Mouse (Mus musculus): ENCODE data around the gene Hacl1. TPM values are rescaled to one million over a fixed set of nuclear protein-coding genes. Genes with fewer than 3 reads are reported as not detected.

Hacl1 gene
- polyA plus RNA-seq, 1 experiment from 2014 or later, result 12.3 TPM

GRCm38 (mm10) chr14:31664903-31665565 is 23.9 kb upstream of the Hacl1 start:
- Histone ChIP-seq H3K36me3 (replicated peaks; ENCODE audit: control insufficient read depth, insufficient read depth, low read depth, low read length) (no peaks in the 10 kb centered on the region), H3K27me3 (ENCODE audit: control insufficient read depth, insufficient read depth, low read length) (no peaks in the 10 kb centered on the region), H3K9me3 (replicated peaks; ENCODE audit: control insufficient read depth, low read length) (no peaks in the 10 kb centered on the region), H3K4me3 (ENCODE audit: low read depth, low read length) (no peak overlapping the region), H3K27ac (replicated peaks; ENCODE audit: low read depth, low read length) (no peak overlapping the region), H3K9ac (replicated peaks; ENCODE audit: low read length) (no peak overlapping the region), H3K4me1 (ENCODE audit: control insufficient read depth, insufficient read depth, low read length) (peaks cover 14% of the 10 kb centered on the region; the same call in 1 of the 2 replicates), H3K4me2 (ENCODE audit: low read depth, low read length) (no peak overlapping the region)
- 71% methylated on average over 12 of the region's 12 CpGs for WGBS
- ATAC-seq (replicated peaks; ENCODE audit: insufficient number of reproducible peaks, low FRiP score, low TSS enrichment, low read depth) (no peak), DNase-seq (ENCODE audit: low spot score) (no peak)

GRCm38 (mm10) chr14:31664100-31664902 is 23.2 kb upstream of the Hacl1 start:
- H3K4me3 ChIP-seq (ENCODE audit: low read depth, low read length), result no peak overlapping the region
- no peaks in the 10 kb centered on the region for H3K36me3 ChIP-seq (replicated peaks; ENCODE audit: control insufficient read depth, insufficient read depth, low read depth, low read length)
- ATAC-seq (replicated peaks; ENCODE audit: insufficient number of reproducible peaks, low FRiP score, low TSS enrichment, low read depth) (no peak), DNase-seq (ENCODE audit: low spot score) (no peak)
- no peaks in the 10 kb centered on the region for H3K27me3 ChIP-seq (ENCODE audit: control insufficient read depth, insufficient read depth, low read length)
- no peaks in the 10 kb centered on the region for H3K9me3 ChIP-seq (replicated peaks; ENCODE audit: control insufficient read depth, low read length)
- 83% methylated on average over 18 of the region's 18 CpGs for WGBS
- no peak overlapping the region for H3K27ac ChIP-seq (replicated peaks; ENCODE audit: low read depth, low read length)
- peaks cover 14% of the 10 kb centered on the region; the same call in 1 of the 2 replicates for H3K4me1 ChIP-seq (ENCODE audit: control insufficient read depth, insufficient read depth, low read length)
- H3K4me2 ChIP-seq (ENCODE audit: low read depth, low read length), result no peak overlapping the region
- H3K9ac ChIP-seq (replicated peaks; ENCODE audit: low read length), result no peak overlapping the region

GRCm38 (mm10) chr14:31663376-31664099 is 22.5 kb upstream of the Hacl1 start:
- WGBS, result 90% methylated on average over 13 of the region's 13 CpGs
- no peak overlapping the region for H3K9ac ChIP-seq (replicated peaks; ENCODE audit: low read length)
- no peak for ATAC-seq (replicated peaks; ENCODE audit: insufficient number of reproducible peaks, low FRiP score, low TSS enrichment, low read depth)

GRCm38 (mm10) chr14:31662555-31663211 is 21.6 kb upstream of the Hacl1 start:
- H3K9me3 ChIP-seq (replicated peaks; ENCODE audit: control insufficient read depth, low read length), result no peaks in the 10 kb centered on the region
- no peaks in the 10 kb centered on the region for H3K27me3 ChIP-seq (ENCODE audit: control insufficient read depth, insufficient read depth, low read length)
- H3K27ac ChIP-seq (replicated peaks; ENCODE audit: low read depth, low read length), result peak overlapping the region; percentile 95
- peak overlapping the region; percentile 30 for H3K4me3 ChIP-seq (ENCODE audit: low read depth, low read length)
- no peaks in the 10 kb centered on the region for H3K36me3 ChIP-seq (replicated peaks; ENCODE audit: control insufficient read depth, insufficient read depth, low read depth, low read length)
- ATAC-seq (replicated peaks; ENCODE audit: insufficient number of reproducible peaks, low FRiP score, low TSS enrichment, low read depth) (0 out of 2 replicates have a peak, but pooled peaks have one; percentile 27), DNase-seq (ENCODE audit: low spot score) (peak; percentile 39)
- 21% methylated on average over 9 of the region's 9 CpGs for WGBS
- peak overlapping the region; percentile 74 for H3K9ac ChIP-seq (replicated peaks; ENCODE audit: low read length)
- peak overlapping the region; percentile 64 for H3K4me2 ChIP-seq (ENCODE audit: low read depth, low read length)
- H3K4me1 ChIP-seq (ENCODE audit: control insufficient read depth, insufficient read depth, low read length), result peaks cover 14% of the 10 kb centered on the region; the same call in 1 of the 2 replicates

More at GRCm38 (mm10) chr14:31663376-31664099, 22.5 kb upstream of the Hacl1 start:
- no peak overlapping the region for H3K4me2 ChIP-seq (ENCODE audit: low read depth, low read length)
- no peak overlapping the region for H3K4me3 ChIP-seq (ENCODE audit: low read depth, low read length)
- H3K27ac ChIP-seq (replicated peaks; ENCODE audit: low read depth, low read length), result peak overlapping the region; percentile 95; the same call in 1 of the 2 replicates
- peaks cover 14% of the 10 kb centered on the region; the same call in 1 of the 2 replicates for H3K4me1 ChIP-seq (ENCODE audit: control insufficient read depth, insufficient read depth, low read length)
- H3K36me3 ChIP-seq (replicated peaks; ENCODE audit: control insufficient read depth, insufficient read depth, low read depth, low read length), result no peaks in the 10 kb centered on the region
- no peaks in the 10 kb centered on the region for H3K27me3 ChIP-seq (ENCODE audit: control insufficient read depth, insufficient read depth, low read length)
- no peak for DNase-seq (ENCODE audit: low spot score)
- H3K9me3 ChIP-seq (replicated peaks; ENCODE audit: control insufficient read depth, low read length), result no peaks in the 10 kb centered on the region

- H3K4me3 ChIP-seq (ENCODE audit: low read depth, low read length), result peak overlapping the region; percentile 30
- ATAC-seq (replicated peaks; ENCODE audit: insufficient number of reproducible peaks, low FRiP score, low TSS enrichment, low read depth) (peak; percentile 92), DNase-seq (ENCODE audit: low spot score) (peak; percentile 88)
- H3K36me3 ChIP-seq (replicated peaks; ENCODE audit: control insufficient read depth, insufficient read depth, low read depth, low read length), result no peaks in the 10 kb centered on the region
- no peaks in the 10 kb centered on the region for H3K27me3 ChIP-seq (ENCODE audit: control insufficient read depth, insufficient read depth, low read length)
- H3K9ac ChIP-seq (replicated peaks; ENCODE audit: low read length), result peak overlapping the region; percentile 74
- no peaks in the 10 kb centered on the region for H3K9me3 ChIP-seq (replicated peaks; ENCODE audit: control insufficient read depth, low read length)
- peaks cover 14% of the 10 kb centered on the region; the same call in 1 of the 2 replicates for H3K4me1 ChIP-seq (ENCODE audit: control insufficient read depth, insufficient read depth, low read length)
- peak overlapping the region; percentile 95 for H3K27ac ChIP-seq (replicated peaks; ENCODE audit: low read depth, low read length)
- H3K4me2 ChIP-seq (ENCODE audit: low read depth, low read length), result peak overlapping the region; percentile 64
- 5% methylated on average over 44 of the region's 44 CpGs for WGBS
Observed at GRCm38 (mm10) chr14:31661671-31662554, 20.8 kb upstream of the Hacl1 start.

- WGBS, result 37% methylated on average over 7 of the region's 7 CpGs
- Histone ChIP-seq H3K27ac (replicated peaks; ENCODE audit: low read depth, low read length) (no peak overlapping the region), H3K4me1 (ENCODE audit: control insufficient read depth, insufficient read depth, low read length) (peaks cover 14% of the 10 kb centered on the region; the same call in 1 of the 2 replicates)
Observed at GRCm38 (mm10) chr14:31660312-31661093, 19.4 kb upstream of the Hacl1 start.

More at GRCm38 (mm10) chr14:31660312-31661093, 19.4 kb upstream of the Hacl1 start:
- Histone ChIP-seq H3K27me3 (ENCODE audit: control insufficient read depth, insufficient read depth, low read length) (no peaks in the 10 kb centered on the region), H3K36me3 (replicated peaks; ENCODE audit: control insufficient read depth, insufficient read depth, low read depth, low read length) (no peaks in the 10 kb centered on the region), H3K4me3 (ENCODE audit: low read depth, low read length) (no peak overlapping the region), H3K9ac (replicated peaks; ENCODE audit: low read length) (no peak overlapping the region), H3K4me2 (ENCODE audit: low read depth, low read length) (no peak overlapping the region), H3K9me3 (replicated peaks; ENCODE audit: control insufficient read depth, low read length) (no peaks in the 10 kb centered on the region)
- ATAC-seq (replicated peaks; ENCODE audit: insufficient number of reproducible peaks, low FRiP score, low TSS enrichment, low read depth) (no peak), DNase-seq (ENCODE audit: low spot score) (no peak)
